Mouse (Mus musculus) CH12.LX (cell line): ENCODE measurements around the gene Map4k4. TPM values are rescaled to one million over a fixed set of nuclear protein-coding genes. Genes with fewer than 3 reads are reported as not detected.

Experiments
- DNase-seq: peaks from one replicate; pipeline ENCODE4 v3.0.0-alpha.2; 2013; ENCODE audit errors: extremely low read depth
- H3K27ac ChIP-seq: 2 replicates; pipeline ENCODE4 v1.5.1; 2012; ENCODE audit warnings: low read depth, mild to moderate bottlenecking, control low read depth, moderate library complexity; ENCODE audit not compliant: insufficient read depth
- H3K27me3 ChIP-seq: replicated peaks from 2 replicates; pipeline ENCODE3; 2012; ENCODE audit warnings: inconsistent platforms
- H3K36me3 ChIP-seq, 2 experiments: replicated peaks in 1 of 2; 2 replicates each; pipeline versions ENCODE3 to v1.6.1; 2012; ENCODE audit warnings: inconsistent platforms in 1 of 2, low read length in 1 of 2, mild to moderate bottlenecking in 1 of 2, mixed read lengths in 1 of 2, moderate library complexity in 1 of 2; ENCODE audit not compliant: control insufficient read depth in 1 of 2, insufficient read depth in 1 of 2
- H3K4me1 ChIP-seq, 2 experiments: 2 replicates each; pipeline ENCODE4 v1.6.1; 2012; ENCODE audit warnings: inconsistent platforms in 1 of 2, moderate library complexity in 1 of 2; ENCODE audit not compliant: insufficient read depth in 2 of 2, control insufficient read depth in 1 of 2
- H3K4me2 ChIP-seq: 2 replicates; pipeline ENCODE4 v1.6.1; 2012; ENCODE audit warnings: low read depth, mild to moderate bottlenecking, control low read depth; ENCODE audit not compliant: poor library complexity, insufficient read depth, severe bottlenecking
- H3K4me3 ChIP-seq, 3 experiments: fragments of 150-350 bp in 1 of 3; sonication (generic) in 1 of 3; replicated peaks in 1 of 3; 2 replicates each; pipeline versions ENCODE3 to v1.5.1; 2011 to 2012; ENCODE audit warnings: low read depth in 2 of 3, low read length in 2 of 3, mild to moderate bottlenecking in 2 of 3, moderate library complexity in 2 of 3, control low read depth in 1 of 3, improper control_type of control experiment in 1 of 3, inconsistent platforms in 1 of 3, mixed read lengths in 1 of 3; ENCODE audit not compliant: poor library complexity in 1 of 3
- H3K79me2 ChIP-seq: replicated peaks from 2 replicates; pipeline ENCODE4 v1.6.1; 2012; ENCODE audit warnings: mild to moderate bottlenecking, moderate library complexity; ENCODE audit not compliant: control insufficient read depth, poor library complexity, insufficient read depth, severe bottlenecking; ENCODE audit errors: extremely low read depth
- H3K9ac ChIP-seq: 2 replicates; pipeline ENCODE4 v1.6.1; 2012; ENCODE audit warnings: low read depth, mild to moderate bottlenecking, control low read depth, moderate library complexity; ENCODE audit not compliant: insufficient read depth
- H3K9me3 ChIP-seq: replicated peaks from 2 replicates; pipeline ENCODE3; 2012; ENCODE audit warnings: low read length, inconsistent platforms, mixed read lengths
- BHLHE40 ChIP-seq: IDR thresholded peaks from 2 replicates; pipeline ENCODE4 v1.6.1; 2011; ENCODE audit warnings: mild to moderate bottlenecking, low read depth, low read length, improper control_type of control experiment
- CHD1 ChIP-seq: IDR thresholded peaks from 2 replicates; pipeline ENCODE4 v1.6.1; 2012; ENCODE audit warnings: low read depth, low read length, improper control_type of control experiment, inconsistent platforms
- CHD2 ChIP-seq: IDR thresholded peaks from 2 replicates; pipeline ENCODE4 v1.6.1; 2011; ENCODE audit warnings: low read length, improper control_type of control experiment
- ELF1 ChIP-seq: IDR thresholded peaks from 2 replicates; pipeline ENCODE4 v1.6.1; 2014; ENCODE audit warnings: low read depth, mild to moderate bottlenecking, inconsistent platforms, low read length, improper control_type of control experiment
- GABPA ChIP-seq: IDR thresholded peaks from 2 replicates; pipeline ENCODE4 v1.6.1; 2012; ENCODE audit warnings: low read depth, low read length, improper control_type of control experiment, inconsistent platforms; ENCODE audit not compliant: insufficient replicate concordance
- HCFC1 ChIP-seq: IDR thresholded peaks from 2 replicates; pipeline ENCODE4 v1.6.1; 2012; ENCODE audit warnings: low read depth, mild to moderate bottlenecking, inconsistent platforms, low read length, improper control_type of control experiment
- JUND ChIP-seq: conservative IDR thresholded peaks from 2 replicates; pipeline ENCODE4 v1.6.1; 2011; ENCODE audit warnings: low read depth, low read length, improper control_type of control experiment
- KAT2A ChIP-seq: IDR thresholded peaks from 2 replicates; pipeline ENCODE4 v1.6.1; 2012; ENCODE audit warnings: low read length, improper control_type of control experiment, inconsistent platforms; ENCODE audit not compliant: insufficient replicate concordance
- MAX ChIP-seq: IDR thresholded peaks from 2 replicates; pipeline ENCODE4 v1.6.1; 2011; ENCODE audit warnings: low read length, improper control_type of control experiment
- MAZ ChIP-seq: IDR thresholded peaks from 2 replicates; pipeline ENCODE4 v1.6.1; 2012; ENCODE audit warnings: low read depth, mild to moderate bottlenecking, inconsistent platforms, low read length, improper control_type of control experiment, moderate library complexity
- MEF2A ChIP-seq: IDR thresholded peaks from 2 replicates; pipeline ENCODE4 v1.6.1; 2014; ENCODE audit warnings: low read depth, mild to moderate bottlenecking, inconsistent platforms, low read length, improper control_type of control experiment, borderline replicate concordance
- MXI1 ChIP-seq: IDR thresholded peaks from 2 replicates; pipeline ENCODE4 v1.6.1; 2011; ENCODE audit warnings: mild to moderate bottlenecking, low read depth, low read length, improper control_type of control experiment
- NELFE ChIP-seq: IDR thresholded peaks from 2 replicates; pipeline ENCODE4 v1.6.1; 2011; ENCODE audit warnings: low read depth, low read length, improper control_type of control experiment
- NRF1 ChIP-seq: IDR thresholded peaks from 2 replicates; pipeline ENCODE4 v1.6.1; 2014; ENCODE audit warnings: low read depth, mild to moderate bottlenecking, inconsistent platforms, low read length, improper control_type of control experiment, moderate library complexity
- POLR2AphosphoS2 ChIP-seq: IDR thresholded peaks from 2 replicates; pipeline ENCODE4 v1.6.1; 2011; ENCODE audit warnings: low read depth, low read length, improper control_type of control experiment
- RAD21 ChIP-seq: IDR thresholded peaks from 2 replicates; pipeline ENCODE4 v1.6.1; 2011; ENCODE audit warnings: low read depth, mild to moderate bottlenecking, low read length, improper control_type of control experiment, moderate library complexity
- SIN3A ChIP-seq: IDR thresholded peaks from 2 replicates; pipeline ENCODE4 v1.6.1; 2012; ENCODE audit warnings: low read length, improper control_type of control experiment, inconsistent platforms
- TBP ChIP-seq: conservative IDR thresholded peaks from 2 replicates; pipeline ENCODE4 v1.6.1; 2011; ENCODE audit warnings: low read depth, low read length, improper control_type of control experiment
- USF2 ChIP-seq: conservative IDR thresholded peaks from 2 replicates; pipeline ENCODE4 v1.6.1; 2011; ENCODE audit warnings: low read depth, low read length, improper control_type of control experiment
- ZKSCAN1 ChIP-seq: IDR thresholded peaks from 2 replicates; pipeline ENCODE4 v1.6.1; 2012; ENCODE audit warnings: low read depth, inconsistent platforms, low read length, improper control_type of control experiment, borderline replicate concordance
- ZNF384 ChIP-seq: IDR thresholded peaks from 2 replicates; pipeline ENCODE4 v1.6.1; 2012; ENCODE audit warnings: low read depth, low read length, improper control_type of control experiment, inconsistent platforms
- dilution Hi-C: fragments of 300-500 bp; cut with MboI; formaldehyde crosslinking; loops from 2 replicates; pipeline ENCODE4 v1.14.3; 2020; ENCODE audit warnings: low sequenced_read_pairs; ENCODE audit not compliant: extremely low pct_unique_long_range_greater_than_20kb, extremely low pct_ligation_motif_present
- in situ Hi-C: fragments of 300-500 bp; cut with MboI; formaldehyde crosslinking; loops from 3 replicates; pipeline ENCODE4 v1.14.3; 2019; ENCODE audit warnings: low sequenced_read_pairs, low pct_ligation_motif_present, low pct_unique_long_range_greater_than_20kb, mixed read lengths
- polyA plus RNA-seq: library from polyadenylated mRNA; unstranded; fragments of >175 nt; gene quantifications from 2 replicates; pipeline ENCODE4 v1.2.1, GENCODE M21; 2012; ENCODE audit warnings: low read depth; ENCODE audit not compliant: insufficient read length
- total RNA-seq, 2 experiments: library from RNA; depleted of rRNA; stranded (reverse); fragments of 300-350 nt in 1 of 2; fragments of >200 nt in 1 of 2; gene quantifications; 2 replicates each; pipeline ENCODE4 v1.2.3; 2012 to 2014

Gene Map4k4
- total and polyA plus RNA-seq, 3 experiments, result 21.8 to 46.3 (median 41.0) TPM

- dilution Hi-C loops (no loop called here), in situ Hi-C loops (no loop called here)
- Histone ChIP-seq H3K27ac (no peak overlapping the region), H3K4me3 (no peak overlapping the region), H3K79me2 (no peaks in the 10 kb centered on the region), H3K9ac (no peak overlapping the region), H3K4me1 (peaks cover 11 to 44% of the 10 kb centered on the region in 2 experiments), H3K27me3 (no peaks in the 10 kb centered on the region), H3K4me2 (no peak overlapping the region), H3K36me3 (peaks cover 9 to 37% of the 10 kb centered on the region in 2 experiments), H3K9me3 (no peaks in the 10 kb centered on the region)
- TF ChIP-seq BHLHE40 (no peak), ZNF384 (peak; percentile 87)
- DNase-seq, result no peak
Observed at GRCm38 (mm10) chr1:40028207-40028998, 127.7 kb downstream of the Map4k4 start.

GRCm38 (mm10) chr1:40029597-40029996 lies 128.9 kb downstream of the Map4k4 start:
- Histone ChIP-seq H3K79me2 (no peaks in the 10 kb centered on the region), H3K36me3 (peaks cover 4 to 25% of the 10 kb centered on the region in 2 experiments), H3K27me3 (no peaks in the 10 kb centered on the region), H3K27ac (no peak overlapping the region), H3K9ac (no peak overlapping the region), H3K4me1 (peaks cover 17 to 46% of the 10 kb centered on the region in 2 experiments), H3K4me2 (no peak overlapping the region), H3K4me3 (no peak overlapping the region), H3K9me3 (no peaks in the 10 kb centered on the region)
- in situ Hi-C loops (no loop called here), dilution Hi-C loops (no loop called here)
- no peak for TF ChIP-seq CHD2
- TF ChIP-seq MAX, result no peak
- no peak for TF ChIP-seq GABPA
- no peak for TF ChIP-seq CHD1
- TF ChIP-seq ZNF384, result no peak
- no peak for TF ChIP-seq JUND
- no peak for TF ChIP-seq SIN3A
- TF ChIP-seq KAT2A, result no peak
- no peak for TF ChIP-seq MAZ
- no peak for TF ChIP-seq NELFE
- no peak for TF ChIP-seq NRF1
- no peak for TF ChIP-seq ZKSCAN1
- no peak for TF ChIP-seq RAD21
- TF ChIP-seq USF2, result no peak
- TF ChIP-seq MXI1, result no peak
- no peak for TF ChIP-seq ELF1
- no peak for TF ChIP-seq TBP
- no peak for TF ChIP-seq MEF2A
- TF ChIP-seq HCFC1, result no peak
- TF ChIP-seq POLR2AphosphoS2, result no peak
- DNase-seq, result no peak
